Mouse (Mus musculus): ENCODE results near the gene H2-Ab1. TPM values are rescaled to one million over a fixed set of nuclear protein-coding genes. Genes with fewer than 3 reads are reported as not detected.

H2-Ab1 gene
- total RNA-seq, 2 experiments from 2014 or later = 1.0 to 1.7 TPM

DNA sequence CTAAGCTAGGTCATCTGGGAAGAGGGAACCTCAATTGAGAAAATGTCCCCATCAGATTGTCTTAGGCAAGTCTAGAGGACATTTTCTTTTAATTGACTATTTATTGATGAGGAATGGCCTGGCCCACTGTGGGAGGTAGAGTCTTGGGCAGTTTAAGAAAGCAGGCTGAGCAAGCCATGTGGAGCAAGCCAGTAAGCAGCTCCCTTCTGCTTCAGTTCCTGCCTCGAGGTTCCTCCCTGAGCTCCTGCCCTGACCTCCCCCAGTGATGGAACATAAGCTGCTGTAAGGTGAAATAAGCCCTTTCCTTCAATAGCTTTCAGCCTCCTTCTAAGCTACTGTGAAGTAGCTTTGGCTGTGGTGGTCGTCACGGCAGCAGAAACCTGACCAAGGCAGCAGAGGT lies 19.7 kb upstream of the H2-Ab1 start:
- no peak for DNase-seq (ENCODE audit: extremely low spot score in 1 of 2, low spot score in 1 of 2)

- no peak for DNase-seq (ENCODE audit: extremely low spot score in 1 of 2, low spot score in 1 of 2)
Observed at GRCm38 (mm10) chr17:34238706-34239105, 18.8 kb upstream of the H2-Ab1 start, which contains the start of gene H2-Ob. TSS of gene H2-Ob (plus strand) at chr17:34238903.

GRCm38 (mm10) chr17:34239601-34240041 lies 17.9 kb upstream of the H2-Ab1 start:
- DNase-seq (ENCODE audit: extremely low spot score in 1 of 2, low spot score in 1 of 2) = no peak

DNA sequence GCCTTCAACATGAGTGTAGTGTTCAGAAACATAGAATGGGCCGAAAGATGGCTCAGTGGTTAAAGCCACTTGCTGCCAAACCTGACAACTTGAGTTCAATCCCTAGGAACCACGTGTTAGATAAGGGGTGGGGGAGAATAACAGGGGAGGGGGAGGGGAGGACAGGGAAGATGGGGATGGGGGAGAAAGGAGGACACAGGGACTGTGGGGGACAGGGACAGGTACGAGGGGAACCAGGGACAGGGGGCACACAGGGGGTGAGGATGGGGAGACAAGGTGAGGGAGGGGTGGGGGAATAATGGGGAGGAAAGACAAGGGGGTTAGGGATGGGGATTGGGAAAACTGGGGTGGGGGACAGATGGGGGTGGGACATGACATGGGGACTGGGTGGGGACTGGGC lies 17.1 kb upstream of the H2-Ab1 start:
- DNase-seq (ENCODE audit: extremely low spot score in 1 of 2, low spot score in 1 of 2) = no peak

DNA sequence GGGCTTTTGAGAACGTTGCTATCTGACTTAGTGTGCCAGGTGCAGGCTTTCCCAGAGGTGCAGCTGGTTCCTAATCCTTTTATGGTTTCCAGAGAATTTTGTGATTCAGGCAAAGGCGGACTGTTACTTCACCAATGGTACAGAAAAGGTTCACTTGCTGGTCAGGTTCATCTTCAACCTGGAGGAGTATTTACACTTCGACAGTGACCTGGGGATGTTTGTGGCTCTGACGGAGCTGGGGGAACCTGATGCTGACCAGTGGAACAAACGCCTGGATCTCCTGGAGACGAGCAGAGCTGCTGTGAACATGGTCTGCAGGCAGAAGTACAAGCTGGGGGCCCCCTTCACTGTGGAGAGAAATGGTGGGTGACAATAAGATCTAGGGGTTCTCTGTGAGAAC lies 16.6 kb upstream of the H2-Ab1 start:
- no peak for DNase-seq (ENCODE audit: extremely low spot score in 1 of 2, low spot score in 1 of 2)

- DNase-seq (ENCODE audit: extremely low spot score in 1 of 2, low spot score in 1 of 2) = no peak
Observed at GRCm38 (mm10) chr17:34244656-34245055, 12.8 kb upstream of the H2-Ab1 start.

GRCm38 (mm10) chr17:34247047-34247446 lies 10.4 kb upstream of the H2-Ab1 start:
- no peak for DNase-seq (ENCODE audit: extremely low spot score in 1 of 2, low spot score in 1 of 2)

GRCm38 (mm10) chr17:34248764-34249163 lies 8.7 kb upstream of the H2-Ab1 start:
- DNase-seq (ENCODE audit: extremely low spot score in 1 of 2, low spot score in 1 of 2) = no peak

GRCm38 (mm10) chr17:34249361-34249760 lies 8.1 kb upstream of the H2-Ab1 start:
- no peak for DNase-seq (ENCODE audit: extremely low spot score in 1 of 2, low spot score in 1 of 2)

DNA sequence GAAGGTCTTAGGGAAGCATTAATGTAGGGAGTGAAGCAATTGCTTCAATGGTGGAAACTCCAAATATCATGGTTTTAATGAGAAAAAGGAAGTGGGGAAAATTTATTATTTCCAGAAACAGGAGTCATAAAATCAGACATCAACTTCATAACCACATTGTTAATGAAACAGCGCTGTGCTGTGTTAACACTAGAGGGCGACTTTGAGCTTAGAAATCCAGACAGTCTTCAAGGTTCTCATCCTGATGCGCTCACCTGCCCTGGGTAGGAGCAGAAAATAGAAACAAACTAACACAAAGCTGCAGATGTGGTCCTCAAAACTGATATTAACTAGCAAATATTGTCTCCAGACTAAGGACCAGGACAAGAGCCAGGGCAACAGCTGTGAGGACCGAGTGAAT lies 7.6 kb upstream of the H2-Ab1 start:
- DNase-seq (ENCODE audit: extremely low spot score in 1 of 2, low spot score in 1 of 2) = peak in 1 of 2 experiments; percentile 57

DNA sequence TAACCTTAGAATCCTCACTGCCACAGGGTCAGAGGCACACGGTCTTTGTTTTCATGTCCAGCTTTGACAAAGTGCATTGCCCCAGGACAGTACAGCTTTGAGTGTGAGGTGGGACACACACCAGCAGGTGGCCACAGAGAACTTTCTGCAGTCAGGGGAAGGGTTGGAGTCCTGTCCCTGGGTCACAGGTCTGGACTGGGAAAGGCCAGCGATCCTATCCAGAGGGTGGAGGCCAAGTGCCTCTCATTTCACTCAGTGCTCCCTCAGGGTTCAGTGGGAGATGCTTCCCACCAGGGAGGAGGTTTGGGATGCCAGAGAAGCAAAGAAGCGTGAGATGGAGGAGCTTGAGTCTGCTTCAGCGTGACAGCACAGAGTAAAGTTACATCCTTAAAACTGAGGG lies 5.8 kb upstream of the H2-Ab1 start:
- no peak for DNase-seq (ENCODE audit: extremely low spot score in 1 of 2, low spot score in 1 of 2)

DNA sequence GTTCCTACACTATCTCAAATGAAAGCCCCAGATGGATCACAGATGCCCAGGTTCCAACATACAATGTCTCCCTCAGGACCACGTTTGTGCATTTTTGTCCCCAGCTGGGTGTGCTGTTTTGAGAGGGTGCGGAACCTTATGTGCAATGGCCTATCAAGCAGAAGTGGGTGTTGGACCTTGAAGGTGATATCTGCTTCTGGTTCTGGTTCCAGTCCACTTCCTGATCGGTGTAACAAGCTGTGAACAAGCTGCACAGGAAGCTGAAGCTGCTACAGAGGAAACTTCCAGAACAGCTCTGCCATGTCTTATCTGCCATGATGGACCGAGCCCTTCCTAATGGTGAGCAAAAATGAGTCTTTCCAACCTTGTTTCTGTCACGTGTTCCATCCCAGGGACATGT lies 988 bp upstream of the H2-Ab1 start:
- no peak for DNase-seq (ENCODE audit: extremely low spot score in 1 of 2, low spot score in 1 of 2)

GRCm38 (mm10) chr17:34260551-34260950 lies 3.1 kb downstream of the H2-Ab1 start:
- DNase-seq (ENCODE audit: extremely low spot score in 1 of 2, low spot score in 1 of 2) = no peak

DNA sequence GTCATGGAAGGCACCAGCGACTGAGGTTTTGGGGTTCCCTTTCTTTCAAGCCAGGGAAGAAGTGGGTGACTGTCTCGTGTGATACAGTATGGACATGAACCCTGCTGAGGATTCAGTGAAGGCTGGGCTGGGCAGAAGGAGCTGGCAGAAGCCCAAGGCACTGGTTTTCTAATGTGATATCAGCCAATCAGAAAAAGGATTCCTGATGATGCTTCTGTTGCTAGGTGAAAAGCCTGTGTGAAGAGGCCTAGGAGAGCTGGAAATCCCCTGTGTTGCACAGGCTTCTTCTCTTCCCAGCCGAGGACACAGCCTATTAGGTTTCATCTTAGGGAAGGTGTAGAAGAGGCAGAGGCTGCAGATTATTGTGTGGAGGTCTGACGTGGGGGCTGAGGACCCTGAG lies 4.0 kb downstream of the H2-Ab1 start:
- DNase-seq (ENCODE audit: extremely low spot score in 1 of 2, low spot score in 1 of 2) = peak; percentile 44 to 64

- DNase-seq (ENCODE audit: extremely low spot score in 1 of 2, low spot score in 1 of 2) = peak; percentile 42 to 74
Observed at GRCm38 (mm10) chr17:34263068-34263467, 5.6 kb downstream of the H2-Ab1 start.

- DNase-seq (ENCODE audit: extremely low spot score in 1 of 2, low spot score in 1 of 2) = no peak
Observed at GRCm38 (mm10) chr17:34263811-34264371, 6.4 kb downstream of the H2-Ab1 start.

- no peak for DNase-seq (ENCODE audit: extremely low spot score in 1 of 2, low spot score in 1 of 2)
Observed at GRCm38 (mm10) chr17:34264452-34265351, 7.2 kb downstream of the H2-Ab1 start.

DNA sequence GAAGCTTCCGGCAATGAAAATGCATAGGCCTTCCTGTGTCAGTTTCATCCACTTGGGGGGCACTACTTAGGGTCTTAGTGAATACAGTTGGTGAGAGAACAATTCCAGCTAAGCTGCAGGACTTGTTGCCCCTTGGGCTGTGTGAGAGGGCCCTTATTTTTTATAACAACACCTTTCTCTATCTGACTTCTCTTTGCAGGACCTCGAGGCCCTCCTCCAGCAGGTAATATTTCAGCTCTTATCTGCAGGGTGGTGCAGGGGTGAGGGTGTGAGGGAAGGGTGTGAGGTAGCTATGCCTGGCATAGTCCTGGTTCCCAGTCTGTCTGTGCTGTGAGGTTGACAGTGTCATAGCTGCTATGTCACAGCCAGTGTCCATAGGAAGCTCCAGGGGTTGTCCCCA lies 10.8 kb downstream of the H2-Ab1 start:
- no peak for DNase-seq (ENCODE audit: extremely low spot score in 1 of 2, low spot score in 1 of 2)

- no peak for DNase-seq (ENCODE audit: extremely low spot score in 1 of 2, low spot score in 1 of 2)
Observed at GRCm38 (mm10) chr17:34268748-34269147, 11.3 kb downstream of the H2-Ab1 start.

DNA sequence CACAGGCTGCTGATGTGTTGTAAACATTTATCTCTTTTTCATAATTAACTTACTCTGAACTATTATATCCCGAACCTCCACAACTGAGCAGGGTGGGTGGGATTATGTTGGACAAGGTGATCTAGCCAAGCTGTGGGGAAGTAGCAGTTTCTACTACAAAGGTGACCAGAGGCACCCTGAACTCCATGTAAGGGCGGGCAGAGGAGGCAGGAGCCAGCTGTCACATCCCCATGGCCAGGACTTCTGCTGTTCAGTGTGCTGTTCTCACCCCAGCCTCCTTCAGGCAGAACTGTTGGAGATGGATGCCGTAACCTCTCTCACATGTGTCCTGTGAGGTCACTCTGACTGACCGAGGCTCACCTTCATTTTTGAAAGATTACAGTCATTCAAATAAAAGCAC lies 12.3 kb downstream of the H2-Ab1 start:
- no peak for DNase-seq (ENCODE audit: extremely low spot score in 1 of 2, low spot score in 1 of 2)

- no peak for DNase-seq (ENCODE audit: extremely low spot score in 1 of 2, low spot score in 1 of 2)
Observed at GRCm38 (mm10) chr17:34270230-34270629, 12.7 kb downstream of the H2-Ab1 start.

- no peak for DNase-seq (ENCODE audit: extremely low spot score in 1 of 2, low spot score in 1 of 2)
Observed at GRCm38 (mm10) chr17:34270940-34271339, 13.5 kb downstream of the H2-Ab1 start.

Data from layer of hippocampus, postnatal 25 days (tissue).